Mouse (Mus musculus) adrenal gland, adult 2 months (tissue): ENCODE measurements at regions not wholly inside any gene's neighbourhood (a gene's known extent, or its start where the extent isn't known, plus 50 kb on each side); places are given as distances from the start of the nearest gene placed in this dataset.

Source experiments
- DNase-seq: peaks from one replicate; pipeline ENCODE4 v3.0.0; 2021

DNA sequence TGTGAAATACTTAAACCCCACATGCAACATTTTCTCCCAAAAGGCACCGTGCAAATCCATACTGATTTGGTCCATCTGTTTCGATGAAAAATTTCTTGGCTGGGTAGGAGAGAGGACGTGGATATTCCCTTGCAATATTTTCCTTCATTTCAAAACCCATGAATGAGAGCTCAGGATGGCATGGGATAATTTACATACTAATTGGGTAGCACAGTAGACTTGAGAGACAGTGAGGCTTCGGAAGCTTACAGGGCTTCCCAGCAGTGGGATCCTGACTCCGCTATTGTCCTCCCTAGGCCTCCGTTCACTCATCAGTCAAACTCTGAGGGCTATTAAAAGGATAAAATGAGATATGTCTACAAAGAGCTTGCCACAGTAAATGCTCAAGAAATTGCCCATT, 59.8 kb downstream of the Sox3 start:
- no peak for DNase-seq

DNA sequence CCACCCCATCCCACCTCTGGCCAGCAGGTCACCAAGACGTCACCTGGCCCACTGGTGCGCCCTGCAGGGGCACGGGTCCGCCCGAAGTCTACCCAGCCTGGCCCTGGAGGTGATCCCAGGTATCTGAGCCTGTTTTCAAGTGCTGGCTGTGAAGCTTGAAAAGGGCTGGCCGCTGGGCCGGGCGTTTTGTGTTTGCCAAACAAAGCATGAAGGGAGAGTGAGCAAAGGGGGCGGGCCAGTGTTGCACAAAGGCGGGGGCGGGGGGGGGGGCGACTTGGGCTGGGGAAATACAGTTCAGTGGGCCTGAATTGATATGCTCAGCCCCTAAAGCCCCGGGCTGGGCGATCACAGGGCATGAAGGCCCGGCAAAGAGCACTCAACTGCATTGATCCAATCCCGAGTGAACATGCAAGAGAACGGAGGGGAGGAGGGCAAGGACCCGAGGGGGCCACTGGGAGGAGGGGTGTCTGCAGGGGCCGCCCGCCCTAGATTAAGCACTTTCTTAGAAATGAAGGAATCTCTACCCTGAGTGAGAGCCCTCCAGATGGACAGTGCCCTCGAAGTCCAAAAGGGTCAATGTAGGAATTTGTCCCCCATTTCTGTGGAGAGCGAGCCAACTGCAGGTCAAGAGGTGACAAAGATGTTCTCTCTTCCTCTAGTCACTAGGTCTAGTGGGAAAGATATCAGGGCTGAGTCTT, 61.8 kb downstream of the Sox3 start:
- DNase-seq, result no peak

DNA sequence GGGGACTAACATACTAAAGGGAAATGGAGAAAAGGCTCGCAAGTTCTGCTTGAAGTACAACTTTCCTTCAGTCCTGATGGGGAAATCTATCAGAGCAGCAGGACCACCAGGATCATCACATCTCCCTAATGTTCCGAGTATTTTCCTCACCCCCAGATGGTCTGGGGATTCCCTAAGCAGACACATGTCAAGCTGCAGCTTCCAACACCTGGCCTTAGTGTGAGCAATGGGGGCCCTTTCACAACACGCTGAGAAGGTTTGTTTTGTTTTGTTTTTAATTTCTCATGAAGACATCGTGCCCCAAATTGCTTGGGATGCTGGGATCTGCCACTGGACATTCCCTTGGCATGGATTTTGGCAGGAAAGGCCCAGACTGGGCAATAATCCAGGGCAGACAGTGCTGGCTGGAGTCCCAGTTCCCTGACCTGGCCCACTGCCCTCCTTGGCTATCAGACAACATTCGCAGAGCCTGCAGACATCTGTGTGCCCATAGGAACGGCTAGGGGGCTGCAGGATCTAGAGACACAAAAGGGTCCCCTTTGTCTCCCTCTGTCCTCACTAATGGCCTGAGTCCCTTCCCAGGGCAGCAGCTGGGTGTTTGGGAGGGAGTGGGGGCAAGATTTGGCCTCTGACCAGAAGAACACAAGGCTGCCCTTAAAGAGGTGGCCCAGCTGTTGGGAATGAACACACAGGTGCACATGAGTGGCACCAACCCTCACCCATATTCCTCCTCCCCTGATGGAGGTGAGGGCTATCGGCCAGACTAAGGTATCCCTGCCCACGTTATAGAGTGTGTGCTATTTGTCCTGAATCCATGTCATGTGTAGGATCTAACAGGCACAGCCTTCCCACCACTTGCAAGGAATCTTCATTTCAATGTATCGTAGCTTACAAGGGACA, 67.8 kb downstream of the Sox3 start:
- DNase-seq, result peak; percentile 59

DNA sequence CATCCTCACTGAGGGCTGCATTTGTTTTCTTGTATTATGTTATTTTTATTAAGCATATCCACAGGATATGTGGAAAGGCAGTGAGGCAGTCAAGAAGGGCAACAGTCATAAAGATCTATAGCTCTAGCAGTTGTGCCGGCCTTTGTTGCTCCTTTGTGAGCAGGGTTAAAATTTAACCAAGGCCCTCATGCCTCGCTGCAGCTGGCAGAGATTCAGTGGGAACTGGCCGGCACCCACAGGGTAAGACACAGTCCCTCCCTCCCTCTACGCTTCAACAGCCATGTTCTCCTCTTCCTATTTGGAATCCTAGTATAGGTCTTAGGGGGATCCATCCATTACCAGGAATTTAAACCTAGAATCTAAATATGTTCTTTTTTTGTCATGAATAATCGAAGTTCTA, 94.7 kb downstream of the Sox3 start:
- DNase-seq, result no peak

DNA sequence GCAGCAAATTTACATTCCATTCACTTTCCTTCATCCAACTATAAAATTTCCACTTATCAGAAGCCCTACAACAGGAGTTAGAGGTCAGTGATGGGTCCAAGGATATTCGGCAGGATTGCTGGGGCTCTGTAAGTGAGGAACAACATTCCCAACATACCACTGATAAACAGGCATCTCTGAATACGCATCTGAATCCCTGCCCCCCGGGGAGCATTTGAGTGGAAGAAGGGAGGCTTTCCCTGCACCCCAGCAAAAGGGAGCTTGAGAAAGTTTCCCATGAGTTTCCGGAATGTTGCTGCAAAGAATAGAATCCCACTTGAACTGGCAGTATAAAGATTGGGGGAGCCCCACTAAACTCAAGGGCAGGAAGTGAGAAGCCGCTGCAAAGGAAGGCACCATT, 112.5 kb downstream of the Sox3 start:
- no peak for DNase-seq

DNA sequence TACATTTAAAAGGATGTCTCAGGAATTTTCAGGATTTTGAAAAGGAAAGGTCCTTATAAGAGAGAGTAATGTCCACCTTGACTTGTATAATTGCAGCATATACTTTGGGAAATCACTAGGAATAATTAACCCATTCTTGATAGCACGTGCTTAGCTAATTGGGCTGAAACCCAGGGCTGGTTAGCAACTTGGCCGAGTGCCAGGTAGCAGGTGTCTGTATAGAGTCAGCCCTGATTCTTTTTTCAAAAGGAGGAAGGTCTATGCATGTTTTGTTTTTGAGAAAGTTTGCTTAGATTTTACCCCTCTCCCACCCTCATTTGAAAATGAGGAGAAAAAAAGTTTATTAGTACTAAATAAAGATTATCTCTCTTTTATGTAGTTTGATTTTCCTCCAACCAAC, 113.1 kb downstream of the Sox3 start:
- DNase-seq, result no peak

DNA sequence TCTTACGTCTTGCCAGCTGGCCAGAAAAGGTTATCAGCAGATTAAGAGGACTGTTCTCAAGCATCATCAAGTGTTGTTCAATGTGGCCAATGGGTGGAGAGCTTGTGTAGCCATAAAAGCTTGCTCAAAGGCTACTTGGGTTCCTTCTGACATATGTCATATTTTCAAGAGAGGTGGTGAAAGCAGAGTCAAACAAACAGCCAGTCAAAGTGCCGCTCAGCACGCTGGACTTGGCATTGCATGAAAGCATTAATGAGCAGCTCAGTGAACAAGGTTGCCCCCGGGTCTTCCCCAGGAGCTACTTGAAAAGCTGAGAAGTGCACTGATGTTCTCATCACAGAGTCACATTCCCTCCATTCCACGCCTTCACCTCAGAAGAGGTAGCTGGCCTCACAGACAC, 119.6 kb downstream of the Sox3 start:
- DNase-seq, result no peak

DNA sequence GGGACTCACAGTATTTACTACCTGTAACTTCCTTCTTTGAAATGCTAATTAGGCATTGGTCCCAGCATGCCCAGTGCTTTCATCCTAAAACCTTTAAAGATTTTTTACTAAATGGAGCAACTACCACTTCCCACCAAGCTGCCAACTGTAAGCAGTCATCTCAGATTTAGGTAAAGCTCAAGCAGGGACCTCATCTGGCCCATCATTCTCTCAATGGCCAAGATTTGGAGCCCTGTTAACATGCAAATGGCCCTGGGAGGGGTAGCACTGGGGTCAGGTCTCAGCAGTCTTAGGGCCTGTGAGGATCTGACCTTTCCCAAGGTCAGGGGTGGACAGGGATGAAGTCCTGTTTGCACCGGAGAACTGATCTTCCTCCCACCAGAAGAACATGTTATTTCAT, 120.8 kb downstream of the Sox3 start:
- DNase-seq, result no peak

DNA sequence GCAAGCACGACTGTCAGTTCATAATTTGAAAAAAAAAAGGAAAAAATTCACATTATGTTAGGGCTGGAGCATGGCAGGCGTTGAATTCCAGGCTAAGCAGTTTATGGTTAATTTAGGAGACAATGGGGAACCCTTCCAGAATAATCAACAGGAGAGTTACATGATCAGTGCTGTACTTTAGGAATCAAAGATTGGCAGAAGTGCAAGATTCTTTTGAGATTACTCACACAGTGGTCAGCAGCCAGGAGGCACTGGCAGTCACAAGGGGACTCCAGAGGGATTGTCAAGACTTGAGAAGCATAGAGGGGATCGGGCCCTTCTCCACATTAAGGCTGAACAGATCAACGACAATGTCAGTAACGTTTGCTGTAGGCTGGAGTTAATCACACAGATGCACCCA, 142.8 kb downstream of the Sox3 start:
- no peak for DNase-seq

DNA sequence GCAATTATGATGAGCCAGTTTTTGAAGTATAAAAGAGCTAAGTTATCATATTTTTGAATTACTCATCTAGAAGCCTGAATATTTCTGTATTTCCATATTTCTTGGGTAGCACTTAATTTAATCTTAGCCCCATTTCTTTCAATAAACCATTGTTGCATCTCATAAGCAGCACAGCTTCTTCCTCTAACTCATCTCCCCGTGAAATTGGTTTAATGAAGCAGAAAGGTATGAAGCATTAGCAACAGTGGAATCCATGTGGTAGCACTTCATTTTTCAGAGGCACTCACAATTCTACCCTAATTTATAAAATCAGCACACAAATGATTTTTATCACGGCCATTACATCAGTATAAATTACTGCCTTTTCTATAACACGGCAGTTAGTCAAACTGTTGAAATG, 149.3 kb downstream of the Sox3 start:
- DNase-seq, result no peak

DNA sequence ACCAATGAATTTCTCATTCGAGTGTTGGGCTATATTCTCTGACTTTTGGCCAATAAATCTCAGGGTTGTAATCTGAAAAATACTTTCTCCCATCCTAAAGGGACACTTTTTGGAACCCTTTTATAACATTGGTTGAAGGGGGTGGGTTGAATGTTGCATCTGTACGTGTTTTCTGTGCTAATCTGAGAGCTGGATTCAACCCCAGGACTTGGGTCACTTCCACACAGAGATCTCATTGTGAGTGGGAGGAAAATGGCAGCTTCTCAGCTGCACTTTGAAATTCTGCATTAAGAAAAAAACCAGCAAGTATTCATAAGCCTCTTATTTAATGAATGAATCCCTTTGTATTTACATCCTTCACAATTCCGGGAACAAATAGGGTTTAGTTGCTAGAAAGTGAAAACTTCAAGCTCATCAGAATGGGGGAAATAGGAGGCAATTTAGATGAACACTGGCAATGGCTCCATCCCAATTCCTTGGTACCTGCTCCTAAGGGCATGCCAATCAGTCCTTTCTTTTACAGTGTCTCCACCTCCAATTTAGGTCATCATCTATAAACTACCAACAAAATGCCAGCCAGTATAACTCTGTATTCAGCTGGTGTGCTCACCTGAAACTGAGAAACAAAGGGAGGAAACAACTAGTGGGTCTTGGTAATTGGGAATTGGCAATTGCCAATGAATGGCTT, 150.1 kb downstream of the Sox3 start:
- no peak for DNase-seq

DNA sequence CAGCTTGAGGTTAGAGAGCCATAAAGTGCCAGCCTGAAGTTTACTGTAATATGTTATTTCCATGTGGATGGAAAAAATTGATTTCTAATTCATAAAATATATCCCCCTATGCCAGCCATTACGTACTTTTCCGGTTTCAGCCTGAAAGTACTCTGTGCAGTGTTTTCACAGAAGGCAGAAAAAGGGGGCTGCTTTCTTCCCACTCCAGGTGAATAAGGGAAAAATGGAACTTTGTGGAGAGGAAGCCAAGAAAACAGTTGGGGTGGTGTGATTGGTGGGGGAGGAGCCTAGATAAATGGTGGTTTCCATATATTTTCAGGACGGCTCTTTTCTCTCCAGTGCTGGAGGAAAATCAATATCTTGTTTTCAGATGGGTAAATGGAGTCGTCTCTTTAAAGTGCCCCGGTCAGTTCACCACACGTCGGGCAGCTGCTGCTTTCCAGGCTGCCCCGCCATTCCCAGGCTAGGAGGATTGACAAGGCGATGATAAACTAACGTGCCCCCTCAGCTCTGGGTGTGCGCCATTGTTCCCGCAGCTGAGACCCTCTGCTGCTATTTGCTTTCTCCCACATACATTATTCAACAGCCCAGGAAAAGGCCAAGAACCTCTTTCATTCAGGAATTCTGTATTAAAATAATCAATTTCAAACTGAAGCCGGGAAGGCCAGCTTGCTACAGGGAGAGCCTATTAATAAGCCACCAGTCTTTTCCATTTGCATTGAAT, 127.1 kb upstream of the Atp11c start:
- no peak for DNase-seq

DNA sequence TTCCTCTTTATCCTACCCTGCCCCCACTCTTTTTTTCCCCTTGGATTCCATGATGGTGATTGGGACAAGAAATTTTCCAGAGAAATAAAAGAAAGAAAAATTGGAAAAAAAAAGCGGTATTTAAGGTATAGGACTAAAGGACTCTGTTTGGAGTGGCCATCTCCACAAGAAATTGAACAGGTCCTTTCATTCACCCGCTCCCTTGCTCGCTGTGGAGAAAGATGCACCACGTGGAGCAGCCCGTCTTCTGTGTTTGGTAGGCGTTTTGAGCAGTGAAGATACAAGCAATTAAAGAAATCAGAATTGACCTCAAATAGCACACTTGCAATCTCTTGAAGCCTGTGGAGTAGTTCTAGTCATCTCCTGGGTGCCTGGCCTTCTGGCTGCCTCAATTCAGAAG, 126.3 kb upstream of the Atp11c start:
- no peak for DNase-seq

DNA sequence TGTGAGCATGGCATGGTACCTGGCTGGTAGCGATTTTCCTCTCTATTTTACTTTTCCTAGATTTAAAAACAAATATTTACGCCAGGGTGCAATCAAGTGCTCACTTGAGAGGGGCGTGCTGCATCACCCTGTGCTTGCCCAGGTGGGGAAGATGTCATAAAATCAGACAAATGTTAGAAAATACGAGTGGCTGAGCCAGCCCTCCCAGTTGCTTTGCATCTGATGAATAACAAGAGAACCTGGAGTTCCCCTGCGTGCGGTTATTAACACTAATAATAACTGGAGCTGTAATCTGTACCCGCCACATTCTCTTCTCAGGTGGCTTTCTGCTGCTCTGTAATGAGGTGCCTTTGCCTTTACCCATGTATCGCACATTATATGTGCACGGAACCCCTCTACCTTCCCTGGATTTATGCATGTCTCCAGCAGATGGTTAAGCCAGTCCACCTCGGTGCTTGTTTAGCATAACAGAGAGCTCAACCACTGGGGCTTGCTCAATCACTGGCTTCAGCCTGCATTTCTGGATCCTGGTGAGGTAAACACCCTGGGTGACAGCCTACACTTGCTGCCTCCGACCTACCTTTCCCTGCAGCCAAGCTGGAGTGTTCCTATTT, 125.8 kb upstream of the Atp11c start:
- DNase-seq, result no peak

DNA sequence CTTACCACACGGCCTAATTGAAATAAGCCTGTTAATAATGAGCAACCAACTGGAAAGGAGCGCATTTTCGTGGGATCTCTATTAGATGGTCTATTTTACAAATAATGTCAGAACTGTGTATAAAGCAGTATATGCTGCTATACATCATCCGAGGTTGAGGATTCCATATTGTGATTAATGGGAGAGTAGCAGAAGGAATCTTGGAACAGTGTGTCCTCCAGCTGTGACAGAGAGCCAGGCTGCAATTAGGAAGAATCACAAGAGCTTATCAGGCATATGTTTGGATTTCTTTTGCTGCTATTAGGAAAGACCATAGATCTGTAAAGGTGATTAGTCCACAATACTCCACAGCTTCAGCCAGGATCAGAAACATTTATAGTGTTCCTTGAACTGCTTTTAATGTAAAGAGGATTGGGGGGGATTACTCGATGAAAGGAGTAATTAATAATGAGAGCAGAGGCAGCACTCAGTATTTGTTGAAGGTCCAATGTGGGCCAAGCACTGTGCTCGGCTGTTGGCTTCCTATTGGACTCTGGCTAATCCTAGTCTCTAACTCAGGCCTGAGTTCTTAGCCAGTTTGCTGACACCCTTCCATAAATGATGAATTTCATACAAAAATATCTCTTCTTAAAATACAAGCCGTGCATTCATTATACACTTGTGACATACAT, 88.7 kb upstream of the Atp11c start:
- DNase-seq, result no peak

DNA sequence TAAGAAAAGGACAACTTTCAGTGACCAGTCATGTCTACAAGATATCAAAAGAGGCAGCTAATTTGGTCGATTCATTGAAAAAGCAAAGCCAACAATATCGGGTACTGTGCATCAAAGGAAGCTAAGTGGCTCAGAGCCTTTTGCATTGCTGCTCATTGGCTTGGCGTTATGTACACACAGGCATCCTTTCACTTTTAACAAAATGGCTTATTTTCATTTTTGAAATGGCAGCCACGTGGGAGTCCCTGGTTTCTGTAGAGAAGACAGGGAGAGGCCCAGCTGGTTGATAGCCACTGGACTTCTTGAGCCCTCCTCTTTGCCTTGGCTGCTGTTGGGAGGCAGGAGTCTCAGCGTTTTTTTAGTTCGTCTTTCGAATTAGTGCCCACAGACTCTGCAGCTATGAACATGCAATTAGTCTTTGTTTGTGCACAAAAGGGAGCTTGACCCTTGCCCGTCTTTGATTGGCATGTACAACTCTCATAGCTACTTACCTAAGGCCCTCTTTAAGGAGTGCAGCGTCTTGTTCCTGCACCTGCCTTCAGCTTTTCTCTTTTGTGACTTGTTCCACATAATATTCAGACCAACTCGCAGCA, 52.3 kb upstream of the Atp11c start:
- DNase-seq, result no peak
